Mouse (Mus musculus): Measurements from ENCODE around the gene Npcd. TPM values are rescaled to one million over a fixed set of nuclear protein-coding genes. Genes with fewer than 3 reads are reported as not detected.

Npcd gene
- 2.5 TPM in 1 of 2 replicates, not detected in the other for polyA plus RNA-seq (2012; rRNA removed; ENCODE audit: low replicate concordance)

GRCm38 (mm10) chr15:79834130-79834880, at the start of gene Npcd, which contains the start of gene Cbx6:
Npcd (minus strand) TSS chr15:79834237.
Cbx6 (minus strand) TSS chr15:79834688.

GRCm38 (mm10) chr15:79804352-79805071, 29.5 kb downstream of the Npcd start, which contains the start of gene Nptxr:
Nptxr (minus strand) TSS chr15:79804766.

GRCm38 (mm10) chr15:79777749-79778148, 56.3 kb downstream of the Npcd start, which contains the start of gene Dnal4:
Dnal4 (minus strand) TSS chr15:79777849.

GRCm38 (mm10) chr15:79741921-79742705, 91.9 kb downstream of the Npcd start, which contains the start of gene Sun2:
Sun2 (minus strand) TSS chr15:79742536.

Other genes with a start within 250 kb of the Npcd start
- gene Dmc1, start 229.1 kb downstream of the Npcd start, polyA plus RNA-seq (2012; rRNA removed; ENCODE audit: low replicate concordance) = 0.30 TPM in 1 of 2 replicates, not detected in the other
- gene Fam227a, start 175.3 kb downstream of the Npcd start, polyA plus RNA-seq (2012; rRNA removed; ENCODE audit: low replicate concordance) = 0.86 and 1.7 TPM in 2 replicates
- gene Cby1, start 175.0 kb downstream of the Npcd start, polyA plus RNA-seq (2012; rRNA removed; ENCODE audit: low replicate concordance) = 5.3 and 5.6 TPM in 2 replicates
- gene Tomm22, start 163.4 kb downstream of the Npcd start, polyA plus RNA-seq (2012; rRNA removed; ENCODE audit: low replicate concordance) = 21.5 and 56.9 TPM in 2 replicates
- gene Josd1, start 146.3 kb downstream of the Npcd start, polyA plus RNA-seq (2012; rRNA removed; ENCODE audit: low replicate concordance) = 34.1 and 38.1 TPM in 2 replicates
- 49.1 and 53.4 TPM in 2 replicates for gene Gtpbp1, start 143.4 kb downstream of the Npcd start, polyA plus RNA-seq (2012; rRNA removed; ENCODE audit: low replicate concordance)
- gene Sun2, start 91.7 kb downstream of the Npcd start, polyA plus RNA-seq (2012; rRNA removed; ENCODE audit: low replicate concordance) = 116 and 155 TPM in 2 replicates
- gene Dnal4, start 56.4 kb downstream of the Npcd start, polyA plus RNA-seq (2012; rRNA removed; ENCODE audit: low replicate concordance) = 31.8 and 32.2 TPM in 2 replicates
- 1.1 and 1.6 TPM in 2 replicates for gene Nptxr, start 29.5 kb downstream of the Npcd start, polyA plus RNA-seq (2012; rRNA removed; ENCODE audit: low replicate concordance)
- 50.6 and 89.8 TPM in 2 replicates for gene Cbx6, start 451 bp upstream of the Npcd start, polyA plus RNA-seq (2012; rRNA removed; ENCODE audit: low replicate concordance)
- gene Apobec3, start 57.4 kb upstream of the Npcd start, polyA plus RNA-seq (2012; rRNA removed; ENCODE audit: low replicate concordance) = 71.3 and 98.3 TPM in 2 replicates
- 55.6 and 76.8 TPM in 2 replicates for gene Cbx7, start 136.9 kb upstream of the Npcd start, polyA plus RNA-seq (2012; rRNA removed; ENCODE audit: low replicate concordance)
- 40.3 and 42.8 TPM in 2 replicates for gene Pdgfb, start 180.7 kb upstream of the Npcd start, polyA plus RNA-seq (2012; rRNA removed; ENCODE audit: low replicate concordance)